Mouse (Mus musculus) adrenal gland, adult 18-20 months (tissue): ENCODE measurements around the gene Krtap3-2. TPM values are rescaled to one million over a fixed set of nuclear protein-coding genes. Genes with fewer than 3 reads are reported as not detected.

Source experiments
- total RNA-seq, 2 experiments: library from RNA; stranded (reverse); gene quantifications; 1 replicate in 1 of 2; 2 replicates in 1 of 2; pipeline ENCODE4 v1.2.3; 2021

Gene Krtap3-2
- total RNA-seq, 2 experiments from 2014 or later: not detected

Other genes starting within 250 kb of the Krtap3-2 start
- gene Krt25, start 233.9 kb downstream of the Krtap3-2 start, total RNA-seq: not detected
- not detected for gene Krt26, start 218.9 kb downstream of the Krtap3-2 start, total RNA-seq
- gene Krt27, start 205.7 kb downstream of the Krtap3-2 start, total RNA-seq: not detected
- gene Krt28, start 181.9 kb downstream of the Krtap3-2 start, total RNA-seq: not detected
- gene Krt10, start 167.5 kb downstream of the Krtap3-2 start, total RNA-seq: 1 to 10 TPM; 3.4 to 5.9 TPM
- gene Krt12, start 134.6 kb downstream of the Krtap3-2 start, total RNA-seq: not detected
- gene Krt20, start 118.7 kb downstream of the Krtap3-2 start, total RNA-seq: under 1 TPM in 1 of 2 experiments, not detected in 1; 0.16 TPM
- gene Krt23, start 63.7 kb downstream of the Krtap3-2 start, total RNA-seq: not detected
- not detected for gene Krt39, start 35.5 kb downstream of the Krtap3-2 start, total RNA-seq
- not detected for gene Krt40, start 13.7 kb downstream of the Krtap3-2 start, total RNA-seq
- not detected for gene Krtap3-3, start 6.0 kb downstream of the Krtap3-2 start, total RNA-seq
- gene Gm11939, start 2.6 kb upstream of the Krtap3-2 start, total RNA-seq: not detected
- not detected for gene Krtap3-1, start 9.8 kb upstream of the Krtap3-2 start, total RNA-seq
- gene Krtap1-5, start 24.2 kb upstream of the Krtap3-2 start, total RNA-seq: not detected
- gene Krtap1-4, start 26.8 kb upstream of the Krtap3-2 start, total RNA-seq: not detected
- gene Krtap1-3, start 34.5 kb upstream of the Krtap3-2 start, total RNA-seq: not detected
- not detected for gene Krtap9-3, start 41.3 kb upstream of the Krtap3-2 start, total RNA-seq
- gene Gm11938, start 46.5 kb upstream of the Krtap3-2 start, total RNA-seq: not detected
- not detected for gene Gm11937, start 53.3 kb upstream of the Krtap3-2 start, total RNA-seq
- not detected for gene Krtap2-4, start 58.0 kb upstream of the Krtap3-2 start, total RNA-seq
- gene Gm11562, start 63.6 kb upstream of the Krtap3-2 start, total RNA-seq: not detected
- not detected for gene Krtap4-1, start 71.4 kb upstream of the Krtap3-2 start, total RNA-seq
- gene Krtap4-2, start 78.2 kb upstream of the Krtap3-2 start, total RNA-seq: not detected
- gene Krtap4-7, start 87.2 kb upstream of the Krtap3-2 start, total RNA-seq: not detected
- gene Gm11555, start 93.4 kb upstream of the Krtap3-2 start, total RNA-seq: not detected
- gene Gm11563, start 102.1 kb upstream of the Krtap3-2 start, total RNA-seq: not detected
- not detected for gene Krtap4-6, start 109.1 kb upstream of the Krtap3-2 start, total RNA-seq
- gene Gm14190, start 133.9 kb upstream of the Krtap3-2 start, total RNA-seq: not detected
- not detected for gene Gm14180, start 177.4 kb upstream of the Krtap3-2 start, total RNA-seq
- gene Gm11595, start 216.1 kb upstream of the Krtap3-2 start, total RNA-seq: not detected
- gene Krtap4-8, start 223.9 kb upstream of the Krtap3-2 start, total RNA-seq: not detected
- not detected for gene Krtap4-9, start 228.3 kb upstream of the Krtap3-2 start, total RNA-seq
- gene Gm11596, start 236.6 kb upstream of the Krtap3-2 start, total RNA-seq: not detected
- gene Gm11569, start 242.1 kb upstream of the Krtap3-2 start, total RNA-seq: not detected
- not detected for gene Gm11554, start 247.6 kb upstream of the Krtap3-2 start, total RNA-seq